Mouse (Mus musculus): Measurements from ENCODE around the gene Prr12. TPM values are rescaled to one million over a fixed set of nuclear protein-coding genes. Genes with fewer than 3 reads are reported as not detected.

Prr12 gene
- total and polyA plus RNA-seq, 3 experiments: 7.1 to 23.0 (median 22.4) TPM

DNA sequence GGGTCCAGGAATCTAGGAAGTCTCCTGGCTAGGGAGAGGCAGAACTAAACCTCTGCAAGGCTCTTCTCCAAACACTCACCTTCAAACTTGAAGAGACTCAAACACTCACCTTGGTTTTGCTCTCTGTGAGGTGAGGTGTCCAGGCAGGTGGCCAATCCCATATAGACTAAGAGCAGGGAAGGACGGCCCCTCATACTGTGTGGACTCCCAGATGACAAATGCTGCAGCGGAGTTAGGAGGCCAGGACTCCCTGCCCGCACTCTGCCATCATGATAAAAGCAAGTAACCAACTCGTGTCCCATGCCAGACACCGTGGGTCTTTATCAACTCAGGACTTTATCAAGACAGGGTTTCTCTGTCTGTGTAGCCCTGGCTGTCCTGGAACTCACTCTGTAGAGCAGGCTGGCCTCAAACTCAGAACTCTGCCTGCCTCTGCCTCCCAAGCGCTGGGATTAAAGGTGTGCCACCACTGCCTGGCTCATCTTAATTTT, 8.0 kb upstream of the Prr12 start:
- intact Hi-C loops (cut with DNase I): no loop called here
- Histone ChIP-seq H3K27ac (no peak overlapping the region), H3K36me3 (ENCODE audit: control insufficient read depth, insufficient read depth, low read length) (no peaks in the 10 kb centered on the region), H3K9ac (ENCODE audit: low read depth, low read length) (no peak overlapping the region), H3K79me2 (replicated peaks; ENCODE audit: control insufficient read depth, insufficient read depth, low read length) (no peaks in the 10 kb centered on the region; the same call in 1 of the 2 replicates), H3K4me1 (ENCODE audit: control insufficient read depth, insufficient read depth, low read length) (peaks cover 4% of the 10 kb centered on the region; the same call in 1 of the 2 replicates), H3K4me3 (no peak overlapping the region), H3K27me3 (ENCODE audit: control insufficient read depth, insufficient read depth, low read length) (no peaks in the 10 kb centered on the region)
- WGBS: 82% methylated on average over 6 of the region's 6 CpGs
- no peak for TF ChIP-seq EP300 (IDR thresholded peaks at IDR 0.05; ENCODE audit: insufficient read depth, low read depth, low read length)
- TF ChIP-seq CTCF (IDR thresholded peaks at IDR 0.05): no peak
- no peak for TF ChIP-seq POLR2A (IDR thresholded peaks at IDR 0.05; ENCODE audit: insufficient read depth, low read depth, low read length)
- no peak for DNase-seq

GRCm38 (mm10) chr7:45058607-45059571, 6.2 kb upstream of the Prr12 start:
- Histone ChIP-seq H3K9ac (ENCODE audit: low read depth, low read length) (no peak overlapping the region), H3K36me3 (ENCODE audit: control insufficient read depth, insufficient read depth, low read length) (no peaks in the 10 kb centered on the region), H3K4me3 (no peak overlapping the region), H3K27me3 (ENCODE audit: control insufficient read depth, insufficient read depth, low read length) (no peaks in the 10 kb centered on the region), H3K27ac (no peak overlapping the region), H3K79me2 (replicated peaks; ENCODE audit: control insufficient read depth, insufficient read depth, low read length) (no peaks in the 10 kb centered on the region; the same call in 1 of the 2 replicates), H3K4me1 (ENCODE audit: control insufficient read depth, insufficient read depth, low read length) (peaks cover 4% of the 10 kb centered on the region; the same call in 1 of the 2 replicates)
- DNase-seq: no peak
- intact Hi-C loops (cut with DNase I): no loop called here
- TF ChIP-seq POLR2A (IDR thresholded peaks at IDR 0.05; ENCODE audit: insufficient read depth, low read depth, low read length) (no peak), CTCF (IDR thresholded peaks at IDR 0.05) (no peak), EP300 (IDR thresholded peaks at IDR 0.05; ENCODE audit: insufficient read depth, low read depth, low read length) (no peak)
- WGBS: 85% methylated on average over 10 of the region's 10 CpGs

DNA sequence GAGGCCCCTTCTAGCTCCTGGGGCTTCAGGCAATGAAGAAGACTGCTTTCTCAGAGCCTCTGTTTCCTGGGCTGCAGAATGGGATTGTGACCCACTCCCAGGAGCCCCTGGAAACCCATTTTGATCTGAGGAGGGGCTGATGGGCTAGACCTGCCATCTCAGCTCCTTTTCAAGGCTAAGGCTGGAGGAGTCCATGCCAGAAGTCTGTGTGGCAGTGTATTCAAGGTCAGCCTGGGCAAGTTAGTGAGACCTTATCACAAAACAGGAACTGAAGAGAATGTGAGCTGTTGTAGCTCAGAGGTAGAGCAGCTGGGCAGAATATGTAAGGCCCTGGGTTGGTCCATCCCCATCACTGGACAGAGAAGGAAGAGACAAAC, 4.3 kb upstream of the Prr12 start:
- H3K4me1 ChIP-seq (ENCODE audit: control insufficient read depth, insufficient read depth, low read length): peaks cover 4% of the 10 kb centered on the region; the same call in 1 of the 2 replicates
- H3K9ac ChIP-seq (ENCODE audit: low read depth, low read length): no peak overlapping the region

GRCm38 (mm10) chr7:45056329-45056971, 3.8 kb upstream of the Prr12 start:
- H3K4me3 ChIP-seq: no peak overlapping the region
- WGBS: 59% methylated on average over 14 of the region's 14 CpGs
- H3K4me1 ChIP-seq (ENCODE audit: control insufficient read depth, insufficient read depth, low read length): peaks cover 5% of the 10 kb centered on the region
- DNase-seq: no peak
- H3K36me3 ChIP-seq (ENCODE audit: control insufficient read depth, insufficient read depth, low read length): no peaks in the 10 kb centered on the region
- no peaks in the 10 kb centered on the region for H3K27me3 ChIP-seq (ENCODE audit: control insufficient read depth, insufficient read depth, low read length)
- intact Hi-C loops (cut with DNase I): no loop called here
- no peaks in the 10 kb centered on the region for H3K79me2 ChIP-seq (replicated peaks; ENCODE audit: control insufficient read depth, insufficient read depth, low read length)
- H3K27ac ChIP-seq: no peak overlapping the region
- no peak overlapping the region for H3K9ac ChIP-seq (ENCODE audit: low read depth, low read length)
- no peak for TF ChIP-seq POLR2A (IDR thresholded peaks at IDR 0.05; ENCODE audit: insufficient read depth, low read depth, low read length)
- no peak for TF ChIP-seq EP300 (IDR thresholded peaks at IDR 0.05; ENCODE audit: insufficient read depth, low read depth, low read length)
- TF ChIP-seq CTCF (IDR thresholded peaks at IDR 0.05): no peak

More for the DNA sequence above, 4.3 kb upstream of the Prr12 start:
- DNase-seq: no peak
- intact Hi-C loops (cut with DNase I): no loop called here
- no peaks in the 10 kb centered on the region for H3K27me3 ChIP-seq (ENCODE audit: control insufficient read depth, insufficient read depth, low read length)
- no peaks in the 10 kb centered on the region for H3K79me2 ChIP-seq (replicated peaks; ENCODE audit: control insufficient read depth, insufficient read depth, low read length)
- no peaks in the 10 kb centered on the region for H3K36me3 ChIP-seq (ENCODE audit: control insufficient read depth, insufficient read depth, low read length)
- H3K27ac ChIP-seq: no peak overlapping the region
- TF ChIP-seq EP300 (IDR thresholded peaks at IDR 0.05; ENCODE audit: insufficient read depth, low read depth, low read length): no peak
- TF ChIP-seq CTCF (IDR thresholded peaks at IDR 0.05): no peak
- TF ChIP-seq POLR2A (IDR thresholded peaks at IDR 0.05; ENCODE audit: insufficient read depth, low read depth, low read length): no peak
- no peak overlapping the region for H3K4me3 ChIP-seq

DNA sequence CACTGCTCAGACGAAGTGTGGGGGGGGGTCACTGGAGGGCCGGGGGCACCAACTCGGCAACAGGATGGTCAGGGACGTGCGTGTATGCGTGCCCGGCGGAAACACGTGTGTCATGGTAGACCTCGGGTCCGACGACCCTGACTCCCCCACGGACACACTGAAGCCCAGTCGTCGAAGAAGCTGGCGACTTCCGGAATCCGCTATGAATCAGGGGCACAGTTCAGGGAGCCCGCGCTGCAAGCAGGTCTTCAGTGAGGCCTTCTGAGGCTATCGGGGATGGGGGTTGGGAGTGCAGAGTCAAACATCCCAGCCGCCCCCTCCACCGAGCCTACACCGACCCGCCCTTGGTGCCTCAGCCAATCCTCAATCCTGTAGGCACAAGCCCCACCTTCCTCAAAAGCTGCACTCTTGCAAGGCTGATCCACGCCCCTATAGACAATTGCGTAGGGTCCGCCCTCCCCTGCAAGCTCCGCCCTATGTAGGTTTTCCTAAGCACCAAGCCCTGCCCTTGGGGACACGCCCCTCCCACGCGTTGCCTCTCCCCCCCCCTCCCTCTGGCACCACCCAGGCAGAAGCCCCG, 1.3 kb upstream of the Prr12 start:
- intact Hi-C loops (cut with DNase I): loop anchor here (1.0 to 5.0 kb wide), 2 partner anchors 37 to 67 kb away; partner anchors contain the start of genes Prmt1 and Rras
- WGBS: 1% methylated on average over 33 of the region's 33 CpGs
- peak; percentile 91 to 96 for DNase-seq
- peak overlapping the region; percentile 89 for H3K4me3 ChIP-seq
- peaks cover 5% of the 10 kb centered on the region for H3K4me1 ChIP-seq (ENCODE audit: control insufficient read depth, insufficient read depth, low read length)
- H3K36me3 ChIP-seq (ENCODE audit: control insufficient read depth, insufficient read depth, low read length): no peaks in the 10 kb centered on the region
- H3K79me2 ChIP-seq (replicated peaks; ENCODE audit: control insufficient read depth, insufficient read depth, low read length): no peaks in the 10 kb centered on the region
- H3K9ac ChIP-seq (ENCODE audit: low read depth, low read length): peak overlapping the region; percentile 65
- TF ChIP-seq CTCF (IDR thresholded peaks at IDR 0.05): no peak
- 0 out of 2 replicates have a peak, but pooled peaks have one; percentile 51 for TF ChIP-seq EP300 (IDR thresholded peaks at IDR 0.05; ENCODE audit: insufficient read depth, low read depth, low read length)
- TF ChIP-seq POLR2A (IDR thresholded peaks at IDR 0.05; ENCODE audit: insufficient read depth, low read depth, low read length): peak; percentile 90
- no peaks in the 10 kb centered on the region for H3K27me3 ChIP-seq (ENCODE audit: control insufficient read depth, insufficient read depth, low read length)
- peak overlapping the region; percentile 95 for H3K27ac ChIP-seq

Data from heart, adult 2 months (tissue).